Mouse (Mus musculus): ENCODE results near the gene Drd1. TPM values are rescaled to one million over a fixed set of nuclear protein-coding genes. Genes with fewer than 3 reads are reported as not detected.

Gene Drd1
- polyA plus RNA-seq, 1 experiment from 2014 or later = not detected

- H3K4me2 ChIP-seq = no peak overlapping the region
- H3K27me3 ChIP-seq (ENCODE audit: control insufficient read depth, insufficient read depth, low read length) = peaks cover 9% of the 10 kb centered on the region
- H3K4me3 ChIP-seq (ENCODE audit: low read depth, low read length) = no peak overlapping the region
- WGBS (ENCODE audit: insufficient replicate concordance) = 71% methylated on average over 7 of the region's 7 CpGs
- ATAC-seq (replicated peaks; ENCODE audit: insufficient number of reproducible peaks, low FRiP score, low TSS enrichment) = no peak
- H3K9me3 ChIP-seq (replicated peaks; ENCODE audit: control insufficient read depth, low read length) = no peaks in the 10 kb centered on the region
- no peaks in the 10 kb centered on the region for H3K36me3 ChIP-seq (ENCODE audit: control insufficient read depth, insufficient read depth, low read length)
- no peak overlapping the region for H3K27ac ChIP-seq (ENCODE audit: low read depth, low read length)
- H3K4me1 ChIP-seq (ENCODE audit: control insufficient read depth, insufficient read depth, low read length) = no peaks in the 10 kb centered on the region
- no peak overlapping the region for H3K9ac ChIP-seq (ENCODE audit: low read depth, low read length)
These were observed 6.7 kb downstream of the Drd1 start for GRCm38 (mm10) chr13:54048679-54049352.

DNA sequence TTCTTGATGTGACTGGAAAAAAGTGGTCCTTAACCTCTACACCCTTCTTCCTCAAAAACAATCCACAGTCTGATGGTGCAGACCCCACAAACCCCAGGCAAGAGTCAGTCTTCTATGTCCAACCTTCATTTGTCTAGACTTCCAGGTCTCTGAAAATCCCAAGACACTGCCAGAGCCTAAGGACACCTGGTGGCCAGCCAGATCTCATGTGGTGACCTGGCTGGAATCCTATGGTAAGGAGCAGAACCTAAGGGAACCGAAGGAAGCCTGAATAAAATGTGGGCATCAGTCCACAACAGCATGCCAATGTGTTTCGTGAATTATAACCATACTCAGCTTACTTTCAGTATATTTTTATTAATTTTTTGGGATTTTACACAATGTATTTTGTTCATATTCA is 15.2 kb downstream of the Drd1 start:
- no peak overlapping the region for H3K4me3 ChIP-seq (ENCODE audit: low read depth, low read length)
- H3K27me3 ChIP-seq (ENCODE audit: control insufficient read depth, insufficient read depth, low read length) = no peaks in the 10 kb centered on the region
- H3K27ac ChIP-seq (ENCODE audit: low read depth, low read length) = no peak overlapping the region
- H3K4me2 ChIP-seq = no peak overlapping the region
- ATAC-seq (replicated peaks; ENCODE audit: insufficient number of reproducible peaks, low FRiP score, low TSS enrichment) = no peak
- H3K36me3 ChIP-seq (ENCODE audit: control insufficient read depth, insufficient read depth, low read length) = no peaks in the 10 kb centered on the region
- no peaks in the 10 kb centered on the region for H3K9me3 ChIP-seq (replicated peaks; ENCODE audit: control insufficient read depth, low read length)
- H3K9ac ChIP-seq (ENCODE audit: low read depth, low read length) = no peak overlapping the region
- no peaks in the 10 kb centered on the region for H3K4me1 ChIP-seq (ENCODE audit: control insufficient read depth, insufficient read depth, low read length)
- WGBS (ENCODE audit: insufficient replicate concordance) = 90% methylated on average over 2 of the region's 2 CpGs

DNA sequence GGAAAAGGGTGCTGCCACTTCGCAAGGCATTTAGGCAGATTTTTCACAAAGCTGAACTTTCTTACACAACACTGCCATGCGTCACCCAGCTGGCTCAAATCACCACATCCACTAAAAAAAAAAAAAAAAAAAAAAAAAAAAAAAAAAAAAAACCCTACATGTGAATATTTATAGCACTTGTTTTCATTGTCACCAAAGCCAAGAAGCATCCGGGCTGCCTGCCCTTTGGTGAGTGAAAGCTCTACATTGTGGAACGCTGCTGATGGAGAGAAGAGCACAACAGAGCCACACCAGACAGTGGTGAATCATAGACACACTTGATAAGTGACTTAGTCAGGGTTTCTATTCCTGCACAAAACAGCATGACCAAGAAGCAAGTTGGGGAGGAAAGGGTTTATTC is 17.6 kb downstream of the Drd1 start:
- Histone ChIP-seq H3K9ac (ENCODE audit: low read depth, low read length) (no peak overlapping the region), H3K4me2 (no peak overlapping the region), H3K27me3 (ENCODE audit: control insufficient read depth, insufficient read depth, low read length) (no peaks in the 10 kb centered on the region), H3K9me3 (replicated peaks; ENCODE audit: control insufficient read depth, low read length) (no peaks in the 10 kb centered on the region), H3K27ac (ENCODE audit: low read depth, low read length) (no peak overlapping the region), H3K36me3 (ENCODE audit: control insufficient read depth, insufficient read depth, low read length) (no peaks in the 10 kb centered on the region), H3K4me3 (ENCODE audit: low read depth, low read length) (no peak overlapping the region), H3K4me1 (ENCODE audit: control insufficient read depth, insufficient read depth, low read length) (no peaks in the 10 kb centered on the region)
- 83% methylated on average over 4 of the region's 4 CpGs for WGBS (ENCODE audit: insufficient replicate concordance)
- no peak for ATAC-seq (replicated peaks; ENCODE audit: insufficient number of reproducible peaks, low FRiP score, low TSS enrichment)

DNA sequence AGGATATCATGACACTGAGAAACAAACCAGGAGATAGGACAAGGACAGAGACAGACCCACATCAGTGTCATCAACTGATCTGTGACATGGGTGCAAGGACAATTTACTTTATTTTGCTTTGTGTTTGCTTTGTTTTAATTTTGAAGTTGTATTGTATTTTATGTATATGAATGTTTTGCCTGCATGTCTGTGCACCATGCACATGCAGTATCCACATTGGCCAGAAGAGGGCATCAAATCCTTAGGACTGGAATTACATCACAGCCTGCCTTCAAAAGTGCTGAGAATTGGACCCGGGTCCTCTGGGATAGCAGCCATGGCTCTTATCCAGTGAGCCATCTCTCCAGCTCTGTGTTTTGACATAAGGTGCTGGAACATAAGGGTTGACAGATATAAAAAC is 20.0 kb downstream of the Drd1 start:
- no peaks in the 10 kb centered on the region for H3K9me3 ChIP-seq (replicated peaks; ENCODE audit: control insufficient read depth, low read length)
- H3K27me3 ChIP-seq (ENCODE audit: control insufficient read depth, insufficient read depth, low read length) = no peaks in the 10 kb centered on the region
- no peaks in the 10 kb centered on the region for H3K36me3 ChIP-seq (ENCODE audit: control insufficient read depth, insufficient read depth, low read length)
- no peak overlapping the region for H3K27ac ChIP-seq (ENCODE audit: low read depth, low read length)
- H3K9ac ChIP-seq (ENCODE audit: low read depth, low read length) = no peak overlapping the region
- H3K4me3 ChIP-seq (ENCODE audit: low read depth, low read length) = no peak overlapping the region
- 68% methylated on average over 1 of the region's 1 CpGs for WGBS (ENCODE audit: insufficient replicate concordance)
- ATAC-seq (replicated peaks; ENCODE audit: insufficient number of reproducible peaks, low FRiP score, low TSS enrichment) = no peak
- no peak overlapping the region for H3K4me2 ChIP-seq
- no peaks in the 10 kb centered on the region for H3K4me1 ChIP-seq (ENCODE audit: control insufficient read depth, insufficient read depth, low read length)

GRCm38 (mm10) chr13:54033653-54034052 is 21.9 kb downstream of the Drd1 start:
- H3K9me3 ChIP-seq (replicated peaks; ENCODE audit: control insufficient read depth, low read length) = no peaks in the 10 kb centered on the region
- no peaks in the 10 kb centered on the region for H3K4me1 ChIP-seq (ENCODE audit: control insufficient read depth, insufficient read depth, low read length)
- 77% methylated on average over 4 of the region's 4 CpGs for WGBS (ENCODE audit: insufficient replicate concordance)
- no peak overlapping the region for H3K9ac ChIP-seq (ENCODE audit: low read depth, low read length)
- H3K27me3 ChIP-seq (ENCODE audit: control insufficient read depth, insufficient read depth, low read length) = no peaks in the 10 kb centered on the region
- no peak overlapping the region for H3K27ac ChIP-seq (ENCODE audit: low read depth, low read length)
- no peak for ATAC-seq (replicated peaks; ENCODE audit: insufficient number of reproducible peaks, low FRiP score, low TSS enrichment)
- H3K4me3 ChIP-seq (ENCODE audit: low read depth, low read length) = no peak overlapping the region
- no peak overlapping the region for H3K4me2 ChIP-seq
- H3K36me3 ChIP-seq (ENCODE audit: control insufficient read depth, insufficient read depth, low read length) = no peaks in the 10 kb centered on the region

DNA sequence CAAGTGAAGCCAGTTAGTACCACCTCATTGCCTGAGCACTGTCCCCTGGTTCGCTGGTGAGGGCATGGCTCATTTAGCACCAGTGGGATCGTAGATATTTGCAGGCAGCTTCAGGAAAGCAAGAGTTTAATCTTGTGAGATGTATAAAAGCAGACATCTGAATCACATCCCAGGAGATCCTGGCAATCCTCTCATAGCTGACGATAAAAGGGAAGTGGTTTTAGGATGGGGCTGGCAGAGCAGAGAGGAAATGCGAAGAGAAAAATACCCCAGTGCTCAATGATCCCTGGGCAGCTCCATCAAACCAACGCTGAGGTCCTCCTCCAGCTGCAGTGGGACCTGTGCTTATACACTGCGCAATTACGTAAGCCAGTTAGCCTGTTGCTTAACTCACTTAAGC is 28.4 kb downstream of the Drd1 start:
- Histone ChIP-seq H3K4me1 (ENCODE audit: control insufficient read depth, insufficient read depth, low read length) (no peaks in the 10 kb centered on the region), H3K27me3 (ENCODE audit: control insufficient read depth, insufficient read depth, low read length) (no peaks in the 10 kb centered on the region), H3K36me3 (ENCODE audit: control insufficient read depth, insufficient read depth, low read length) (no peaks in the 10 kb centered on the region), H3K4me3 (ENCODE audit: low read depth, low read length) (no peak overlapping the region), H3K9me3 (replicated peaks; ENCODE audit: control insufficient read depth, low read length) (no peaks in the 10 kb centered on the region), H3K27ac (ENCODE audit: low read depth, low read length) (no peak overlapping the region), H3K4me2 (no peak overlapping the region), H3K9ac (ENCODE audit: low read depth, low read length) (no peak overlapping the region)
- ATAC-seq (replicated peaks; ENCODE audit: insufficient number of reproducible peaks, low FRiP score, low TSS enrichment) = no peak
- 78% methylated on average over 7 of the region's 7 CpGs for WGBS (ENCODE audit: insufficient replicate concordance)

DNA sequence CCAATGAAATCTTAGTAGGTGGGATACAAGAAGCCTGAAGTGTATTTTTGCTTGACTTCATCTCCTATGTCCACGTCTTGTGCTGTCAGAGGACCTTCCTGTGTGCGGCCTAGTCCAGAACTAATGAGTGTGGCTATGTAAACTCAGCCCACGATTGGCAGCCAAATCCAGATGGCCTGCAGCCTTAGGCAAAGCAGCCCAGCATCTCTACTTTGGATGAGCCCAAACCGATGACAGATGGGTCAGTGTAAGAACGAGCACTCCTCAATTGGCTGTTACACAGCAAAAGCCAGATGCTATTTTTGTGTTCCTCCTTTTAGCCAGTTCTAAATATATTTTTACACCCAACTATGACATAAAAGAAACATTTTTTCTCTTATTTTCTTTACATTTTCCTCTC is 32.2 kb downstream of the Drd1 start:
- H3K9ac ChIP-seq (ENCODE audit: low read depth, low read length) = no peak overlapping the region
- no peaks in the 10 kb centered on the region for H3K27me3 ChIP-seq (ENCODE audit: control insufficient read depth, insufficient read depth, low read length)
- no peaks in the 10 kb centered on the region for H3K36me3 ChIP-seq (ENCODE audit: control insufficient read depth, insufficient read depth, low read length)
- no peaks in the 10 kb centered on the region for H3K4me1 ChIP-seq (ENCODE audit: control insufficient read depth, insufficient read depth, low read length)
- no peak for ATAC-seq (replicated peaks; ENCODE audit: insufficient number of reproducible peaks, low FRiP score, low TSS enrichment)
- WGBS (ENCODE audit: insufficient replicate concordance) = 61% methylated on average over 5 of the region's 5 CpGs
- no peaks in the 10 kb centered on the region for H3K9me3 ChIP-seq (replicated peaks; ENCODE audit: control insufficient read depth, low read length)
- no peak overlapping the region for H3K27ac ChIP-seq (ENCODE audit: low read depth, low read length)
- no peak overlapping the region for H3K4me3 ChIP-seq (ENCODE audit: low read depth, low read length)
- H3K4me2 ChIP-seq = no peak overlapping the region

GRCm38 (mm10) chr13:54008716-54009115 is 46.8 kb downstream of the Drd1 start:
- no peak overlapping the region for H3K4me3 ChIP-seq (ENCODE audit: low read depth, low read length)
- H3K27ac ChIP-seq (ENCODE audit: low read depth, low read length) = no peak overlapping the region
- ATAC-seq (replicated peaks; ENCODE audit: insufficient number of reproducible peaks, low FRiP score, low TSS enrichment) = no peak
- 86% methylated on average over 4 of the region's 4 CpGs for WGBS (ENCODE audit: insufficient replicate concordance)
- H3K36me3 ChIP-seq (ENCODE audit: control insufficient read depth, insufficient read depth, low read length) = no peaks in the 10 kb centered on the region
- no peak overlapping the region for H3K9ac ChIP-seq (ENCODE audit: low read depth, low read length)
- H3K4me1 ChIP-seq (ENCODE audit: control insufficient read depth, insufficient read depth, low read length) = no peaks in the 10 kb centered on the region
- no peaks in the 10 kb centered on the region for H3K27me3 ChIP-seq (ENCODE audit: control insufficient read depth, insufficient read depth, low read length)
- H3K4me2 ChIP-seq = no peak overlapping the region
- no peaks in the 10 kb centered on the region for H3K9me3 ChIP-seq (replicated peaks; ENCODE audit: control insufficient read depth, low read length)

Data from heart, embryonic 11.5 days (tissue).